Mouse (Mus musculus) granulocyte monocyte progenitor cell, adult 5-6 weeks (primary cell): ENCODE results near the gene Gm815. TPM values are rescaled to one million over a fixed set of nuclear protein-coding genes. Genes with fewer than 3 reads are reported as not detected.

Source experiments
- ATAC-seq: replicated peaks from 2 replicates; pipeline ENCODE4 v1.8.0; 2016; ENCODE audit warnings: mild to moderate bottlenecking, moderate TSS enrichment, inconsistent platforms; ENCODE audit not compliant: poor library complexity, severe bottlenecking
- total RNA-seq, 2 experiments: library from RNA; stranded (forward) in 1 of 2; stranded (reverse) in 1 of 2; fragments of 200-712, 200-1000 nt in 1 of 2; fragments of >200 nt in 1 of 2; fragmentation: Nextera tagmentation in 1 of 2; gene quantifications; 2 replicates each; pipeline ENCODE4 v1.2.3; 2014 to 2017

Gene Gm815
- total RNA-seq (2014; fragmentation: Nextera tagmentation) (not detected in 2 replicates), total RNA-seq (2017) (not detected in 2 replicates)

DNA sequence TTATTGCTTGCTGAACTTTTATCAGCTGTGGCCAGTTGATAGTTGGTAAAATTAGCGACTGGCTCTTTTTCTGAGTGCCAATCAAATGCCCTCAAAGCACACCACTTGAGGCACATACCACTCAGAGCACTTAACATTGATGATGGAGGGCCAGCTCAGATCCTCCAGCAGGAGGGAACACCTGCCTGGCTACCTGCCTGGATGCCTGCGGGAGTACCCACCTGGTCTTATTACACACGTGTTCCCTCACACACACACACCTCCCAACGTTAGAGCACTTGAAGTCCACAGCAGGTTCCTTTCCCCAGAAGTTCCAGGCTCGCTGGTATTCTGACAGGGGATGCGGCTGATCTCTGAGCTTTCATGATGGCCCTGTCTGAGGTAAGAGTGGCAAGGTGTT, at the start of gene Gm815:
Gm815 (plus strand) TSS at position 266 of the 400 bp plus-strand sequence.
- no peak for ATAC-seq

DNA sequence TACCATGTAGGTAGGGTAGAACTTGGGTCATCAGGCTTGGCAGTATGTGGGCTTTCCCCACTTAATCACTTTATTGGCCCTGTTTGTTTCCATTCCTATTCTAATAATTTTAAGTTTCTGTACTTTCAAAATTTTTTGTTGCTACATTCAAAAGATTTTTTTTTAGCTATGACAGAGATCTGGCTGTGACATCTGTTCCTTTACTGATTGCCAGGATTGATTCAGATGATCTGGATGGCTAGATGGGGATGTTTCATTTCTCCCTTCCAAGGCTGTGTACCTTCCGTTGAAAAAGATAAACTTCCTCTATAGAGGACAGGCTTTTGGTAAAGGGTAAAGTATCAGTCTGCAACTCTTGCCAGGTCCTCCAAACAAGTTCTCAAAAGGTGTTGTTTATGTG, 48.1 kb upstream of the Gm815 start:
- no peak for ATAC-seq

DNA sequence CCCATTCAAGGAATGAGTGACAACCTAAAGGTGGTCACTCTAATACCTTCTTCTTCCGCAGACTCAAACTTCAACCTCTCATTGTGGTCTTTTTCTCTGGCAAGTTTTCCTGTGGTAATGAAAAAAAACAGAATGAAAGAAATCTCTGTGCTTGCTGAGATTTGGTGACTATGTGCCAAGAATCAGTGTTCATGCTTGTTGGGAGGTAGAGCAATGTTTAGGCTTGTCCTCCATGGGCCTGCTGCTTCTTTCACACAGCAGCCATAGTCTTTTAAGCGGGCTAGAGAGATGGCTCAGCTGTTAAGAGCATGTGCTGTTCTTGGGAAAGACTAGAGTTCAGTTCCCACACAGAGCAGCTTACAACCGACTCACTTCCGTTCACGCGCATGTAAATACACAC, 41.8 kb upstream of the Gm815 start:
- ATAC-seq, result no peak

DNA sequence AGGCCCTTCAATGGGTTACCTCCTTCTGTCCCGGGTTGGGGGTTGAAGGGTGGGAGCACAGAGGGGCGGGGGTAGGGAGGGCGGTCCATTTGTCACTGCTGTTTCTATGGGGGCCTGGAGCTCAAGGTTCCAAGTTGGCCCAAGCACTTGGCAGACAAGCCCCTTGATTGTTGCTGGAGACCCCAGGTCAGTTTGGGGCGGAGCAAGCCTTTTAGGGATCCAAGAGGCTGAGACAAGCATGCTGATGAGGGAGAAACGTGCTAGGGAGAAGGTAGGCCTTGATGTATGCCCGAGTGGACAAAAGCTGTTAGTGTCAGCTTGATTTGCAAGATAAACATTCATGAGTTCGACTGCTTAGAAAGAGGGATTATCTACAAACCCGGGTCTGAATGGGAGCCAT, 40.9 kb upstream of the Gm815 start:
- ATAC-seq, result no peak

DNA sequence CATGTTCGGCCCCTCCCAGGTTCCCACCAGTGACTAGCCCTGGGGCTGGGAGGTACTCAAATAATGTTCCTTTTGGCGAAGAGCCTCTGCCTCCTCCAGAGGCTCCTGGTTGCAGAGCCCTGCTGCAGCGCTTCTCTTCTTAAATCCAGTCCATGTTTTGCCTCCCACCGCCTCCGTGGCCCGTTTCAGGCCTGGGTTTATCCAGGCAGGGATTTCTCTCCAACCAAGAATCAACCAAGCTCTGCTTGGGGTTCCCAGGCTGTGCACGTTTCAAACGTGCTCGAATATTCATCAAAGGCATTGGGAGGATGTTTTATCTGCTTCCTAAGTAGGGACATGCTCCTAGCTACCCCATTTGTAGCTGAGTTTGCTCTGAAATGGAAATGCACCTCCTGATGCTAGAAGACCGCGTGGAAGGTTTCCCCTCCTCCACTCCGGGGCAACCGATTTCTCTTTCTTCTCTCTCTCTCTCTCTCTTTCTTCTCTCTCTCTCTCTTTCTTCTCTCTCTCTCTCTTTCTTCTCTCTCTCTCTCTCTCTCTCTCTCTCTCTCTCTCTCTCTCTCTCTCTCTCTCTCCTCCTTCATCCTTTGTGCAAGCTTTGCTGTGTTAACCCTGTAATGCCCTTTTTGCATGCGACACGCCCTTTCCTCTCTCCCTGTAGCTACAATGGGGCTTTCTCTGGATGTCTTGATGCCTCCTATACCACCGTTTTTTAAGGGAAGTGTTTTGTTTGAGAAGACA, 40.2 kb upstream of the Gm815 start:
- ATAC-seq, result peak; percentile 99

DNA sequence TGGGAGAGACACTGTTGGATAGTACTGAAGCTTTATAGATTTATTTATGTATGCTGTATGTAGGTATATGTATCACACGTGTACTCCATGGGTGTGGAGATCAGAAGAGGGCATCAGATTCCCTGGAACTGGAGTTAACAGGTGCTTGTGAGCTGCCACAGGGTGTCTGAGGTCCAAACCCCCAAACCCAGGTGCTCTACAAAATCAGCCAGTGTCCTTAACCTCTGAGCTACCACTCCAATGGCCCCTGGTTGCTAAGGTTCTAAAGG, 39.7 kb upstream of the Gm815 start:
- ATAC-seq, result no peak

DNA sequence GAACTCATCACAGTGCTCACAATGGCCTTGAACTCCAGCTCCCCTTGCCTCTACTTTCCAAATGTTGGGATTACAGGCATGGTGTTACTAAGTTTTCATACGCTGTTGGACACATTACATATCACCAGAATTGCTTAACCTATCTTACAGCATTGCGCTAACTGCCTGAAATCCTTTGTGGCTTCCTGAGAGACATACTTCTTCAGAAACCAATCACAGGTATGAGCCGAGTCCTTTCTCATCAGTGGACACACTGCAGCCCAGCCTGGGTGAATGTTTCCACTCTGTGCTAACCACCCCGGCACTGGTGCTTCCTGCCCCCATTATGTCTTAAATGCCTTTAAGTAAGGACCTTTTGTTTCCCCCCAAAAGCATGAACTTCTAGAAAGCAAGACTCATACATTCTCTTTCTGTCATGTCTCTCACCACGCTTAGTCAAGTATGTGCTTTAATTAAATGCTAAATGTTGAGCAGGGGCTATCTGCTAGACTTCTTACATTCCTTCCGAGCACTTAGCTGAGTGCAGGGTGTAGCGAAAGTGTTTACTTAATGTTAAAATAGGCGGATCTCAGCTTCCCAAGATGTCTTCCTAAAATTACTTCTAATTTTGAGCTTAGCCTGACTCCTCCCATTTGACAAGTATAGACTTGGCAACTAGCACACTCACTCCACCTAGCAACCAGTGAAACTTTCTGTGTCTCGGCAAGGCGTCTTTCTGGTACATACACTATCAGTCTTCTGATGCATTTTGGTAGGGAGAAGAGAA, 34.5 kb upstream of the Gm815 start:
- ATAC-seq, result peak; percentile 72

DNA sequence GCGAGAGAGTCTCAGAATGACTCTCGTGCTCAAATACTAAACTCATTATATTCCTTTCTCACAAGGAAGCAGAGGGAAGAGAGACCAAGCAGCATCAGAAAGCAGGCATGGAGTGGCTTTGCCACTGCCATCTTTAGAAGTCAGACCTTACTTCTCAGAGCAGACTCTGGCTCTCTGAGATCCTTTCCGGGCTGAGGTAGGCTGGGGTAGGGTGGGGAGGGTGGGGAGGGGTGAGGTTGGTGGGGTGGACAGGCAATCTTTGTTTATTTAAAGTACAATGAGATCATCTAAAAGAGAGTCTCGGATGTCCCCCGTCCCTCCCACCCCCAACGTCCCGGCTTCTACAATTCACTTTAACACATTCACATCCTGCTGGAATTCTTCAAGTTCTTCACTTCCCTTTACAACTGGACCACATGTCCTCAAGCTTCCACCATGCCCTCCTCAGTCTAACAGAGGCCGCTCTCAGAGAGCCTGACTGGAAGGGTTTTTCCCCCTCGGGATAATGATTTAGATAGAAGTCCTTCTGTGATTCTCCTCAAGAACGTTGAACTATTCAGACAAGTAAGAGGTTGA, 33.3 kb upstream of the Gm815 start:
- ATAC-seq, result no peak

DNA sequence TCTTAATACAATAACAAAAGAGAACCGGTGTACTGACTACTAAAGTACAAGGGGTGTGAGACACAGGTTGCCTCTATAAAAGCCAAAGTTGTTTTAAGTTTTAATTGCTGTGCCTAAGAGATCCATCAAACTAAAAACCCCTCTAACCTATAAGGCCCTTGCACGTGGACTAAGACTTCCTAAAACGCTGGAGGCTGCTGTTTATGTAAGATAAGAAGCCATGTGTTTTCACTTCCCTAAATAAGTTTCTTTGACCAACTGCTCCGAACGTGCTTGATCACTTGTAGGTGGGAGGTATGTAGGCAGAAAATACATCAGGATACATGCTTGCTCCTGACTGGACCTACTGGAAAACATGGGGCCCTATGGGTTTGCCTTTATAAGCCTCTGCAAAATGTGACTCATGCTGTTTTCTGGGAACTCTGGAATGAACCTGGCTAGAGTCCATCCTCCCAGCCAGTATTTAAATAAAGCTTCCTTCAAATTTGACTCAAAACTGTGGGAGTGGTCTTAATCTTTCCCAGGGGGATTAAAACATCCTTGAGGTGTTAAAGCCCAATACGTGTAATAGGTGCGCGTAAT, 31.9 kb upstream of the Gm815 start:
- ATAC-seq, result peak; percentile 74

DNA sequence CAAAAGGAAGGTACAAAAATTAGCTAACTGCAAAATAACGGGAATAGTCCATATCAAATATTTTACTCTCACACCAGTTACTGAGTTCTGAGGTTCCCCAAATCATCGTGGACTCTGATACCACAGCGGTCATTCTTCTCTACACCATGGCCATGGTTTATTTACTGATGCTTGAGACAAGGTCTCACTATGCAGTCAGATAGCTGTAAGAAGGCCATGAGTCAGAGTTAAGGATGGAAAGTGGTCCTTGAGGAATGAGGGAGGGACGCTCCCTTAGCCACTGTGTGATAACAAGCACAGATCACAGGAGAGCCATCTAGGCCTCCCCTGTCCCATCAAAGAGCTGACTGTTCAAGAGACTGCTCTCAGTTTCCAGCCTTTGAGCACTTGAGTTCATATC, 31.0 kb upstream of the Gm815 start:
- no peak for ATAC-seq

DNA sequence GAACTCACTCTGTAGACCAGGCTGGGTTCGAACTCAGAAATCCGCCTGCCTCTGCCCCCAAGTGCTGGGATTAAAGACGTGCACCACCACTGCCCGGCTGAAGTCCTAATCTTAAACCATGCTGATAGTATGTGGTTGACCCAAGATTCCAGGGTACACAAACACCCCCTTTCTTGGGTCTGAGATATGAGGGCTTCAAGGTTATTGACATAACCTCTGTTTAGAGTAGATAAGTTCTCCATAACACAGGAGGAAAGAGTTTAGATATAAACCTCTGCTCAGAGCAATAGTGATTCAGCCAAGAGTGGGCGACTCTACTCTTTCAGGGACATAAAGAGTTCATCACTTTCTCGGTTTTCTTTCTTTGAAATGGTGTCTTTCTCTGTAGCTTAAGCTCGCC, 30.5 kb upstream of the Gm815 start:
- no peak for ATAC-seq

DNA sequence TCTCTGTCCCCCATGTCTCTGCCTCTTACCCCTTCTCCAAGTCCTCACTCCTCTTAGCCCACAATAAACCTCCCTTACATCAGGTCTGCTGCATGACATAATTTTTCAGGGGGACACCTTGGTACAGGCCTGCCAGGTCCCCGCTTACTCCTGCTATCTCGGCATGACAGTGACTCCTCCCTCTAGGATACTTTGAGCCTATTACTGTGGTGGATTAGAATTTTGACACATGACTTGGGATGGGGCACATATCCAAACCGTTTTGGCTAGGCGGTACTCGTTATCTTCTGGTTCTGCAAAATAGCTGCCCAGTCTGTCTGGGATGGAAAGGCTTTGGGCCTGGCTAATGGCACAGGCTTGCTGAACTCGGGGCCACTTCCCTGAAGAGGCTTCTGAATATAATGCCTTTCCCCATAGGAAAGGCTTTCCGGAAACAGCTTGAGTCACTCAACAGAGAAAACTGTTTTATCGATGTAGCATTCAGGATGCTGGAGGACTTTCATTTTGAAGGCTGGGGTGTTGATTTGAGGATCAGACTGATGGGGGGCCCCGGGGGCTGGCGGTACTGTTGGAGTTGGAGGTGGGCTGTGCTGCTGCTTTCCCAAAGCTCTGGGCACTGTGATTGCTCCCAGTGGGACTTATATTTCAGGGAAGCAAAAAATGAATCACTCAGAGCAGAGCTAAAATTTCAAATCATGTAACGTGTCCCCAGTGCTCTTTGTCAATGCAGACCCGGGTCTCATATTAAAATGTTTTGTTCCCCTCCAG, 27.1 kb upstream of the Gm815 start:
- ATAC-seq, result no peak

DNA sequence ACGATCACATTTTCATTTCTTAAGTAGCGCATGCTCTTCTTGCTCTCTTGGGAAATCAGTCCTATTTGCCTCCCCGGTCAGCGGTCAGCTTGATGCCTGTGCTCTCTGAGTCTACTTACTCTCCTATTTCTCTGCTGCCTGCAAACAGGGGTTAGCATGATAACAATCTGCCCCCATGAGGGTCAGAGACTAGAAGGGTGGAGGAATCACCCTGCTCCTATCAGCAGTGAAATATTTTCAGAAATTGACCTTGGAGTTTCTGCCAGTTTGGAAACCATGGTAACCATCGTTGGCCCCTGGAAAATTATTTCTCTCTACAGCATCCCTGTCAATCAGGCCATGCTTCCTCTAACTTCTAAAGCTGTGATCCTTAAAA, 26.5 kb upstream of the Gm815 start:
- ATAC-seq, result no peak

DNA sequence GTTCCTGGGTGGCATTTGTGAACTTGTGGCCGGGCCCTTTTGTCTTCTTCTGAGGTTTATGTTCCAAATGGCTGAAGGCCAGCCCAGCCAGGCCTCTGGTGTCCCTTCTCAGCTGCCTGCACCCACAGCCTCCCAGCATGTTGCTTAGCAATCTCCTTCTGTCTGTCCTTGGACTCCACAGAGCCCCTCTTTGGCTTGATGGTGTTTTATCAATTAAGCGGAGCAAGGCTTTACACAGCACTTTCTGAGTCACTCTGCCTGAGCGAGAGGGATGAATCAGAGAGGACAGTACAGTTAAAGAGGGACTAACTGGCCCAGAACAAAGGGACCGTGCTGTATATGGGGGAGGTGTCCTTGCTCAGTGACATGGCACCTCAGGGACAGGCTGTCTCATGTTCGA, 22.0 kb upstream of the Gm815 start:
- ATAC-seq, result no peak

DNA sequence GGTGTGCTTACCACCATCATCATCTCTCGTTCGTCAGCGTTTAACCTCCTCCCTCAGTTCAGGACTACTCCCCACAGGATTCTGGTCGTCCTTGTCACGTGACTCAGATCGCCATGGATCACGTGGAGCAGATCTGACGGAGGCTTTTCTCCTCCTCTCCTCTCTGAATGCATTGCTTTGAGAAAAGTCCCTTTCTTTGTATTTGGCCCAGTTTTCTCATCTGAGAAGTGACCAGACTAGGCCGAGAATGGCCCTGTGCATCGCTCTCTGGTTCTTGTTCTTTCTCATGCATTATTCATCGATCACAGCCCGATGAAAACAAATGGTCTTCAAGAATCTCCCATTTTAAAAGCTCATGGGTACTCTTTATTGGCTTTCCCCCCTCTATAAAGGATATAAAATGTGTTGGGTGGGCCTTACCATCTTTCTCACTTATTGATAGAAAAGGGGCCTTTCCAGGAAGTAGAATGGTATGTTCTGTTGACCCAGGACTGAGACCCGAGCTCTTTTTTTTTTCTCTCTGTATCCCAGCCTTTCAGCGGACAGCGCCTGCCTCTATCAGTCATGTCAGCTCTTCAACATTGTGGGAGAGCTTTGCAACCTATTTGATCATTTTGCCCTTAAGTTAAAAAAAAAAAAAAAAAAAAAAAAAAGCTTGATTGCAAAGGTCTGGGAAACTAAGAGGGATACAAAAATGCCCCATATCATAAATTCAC, 20.5 kb upstream of the Gm815 start:
- no peak for ATAC-seq

DNA sequence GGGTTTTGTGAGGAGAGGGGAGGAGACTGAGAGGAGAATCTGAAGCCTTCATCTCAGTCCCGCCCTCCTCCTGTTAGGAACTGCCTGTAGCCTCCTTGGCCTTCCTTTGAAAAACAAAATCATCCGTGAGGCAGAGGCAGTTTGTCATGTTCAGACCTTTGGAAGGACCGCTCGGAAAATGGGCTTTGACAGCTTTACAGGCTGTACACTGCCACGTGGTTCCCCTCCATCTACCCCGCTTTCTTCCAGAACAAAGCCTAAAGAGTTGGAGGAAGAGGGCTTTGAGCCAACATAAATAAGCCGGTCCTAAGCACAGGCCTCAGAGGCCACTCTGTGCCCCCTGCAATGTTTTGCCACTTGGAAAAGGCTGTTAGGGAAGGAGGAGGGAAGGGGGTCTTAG, 19.9 kb upstream of the Gm815 start:
- ATAC-seq, result no peak

DNA sequence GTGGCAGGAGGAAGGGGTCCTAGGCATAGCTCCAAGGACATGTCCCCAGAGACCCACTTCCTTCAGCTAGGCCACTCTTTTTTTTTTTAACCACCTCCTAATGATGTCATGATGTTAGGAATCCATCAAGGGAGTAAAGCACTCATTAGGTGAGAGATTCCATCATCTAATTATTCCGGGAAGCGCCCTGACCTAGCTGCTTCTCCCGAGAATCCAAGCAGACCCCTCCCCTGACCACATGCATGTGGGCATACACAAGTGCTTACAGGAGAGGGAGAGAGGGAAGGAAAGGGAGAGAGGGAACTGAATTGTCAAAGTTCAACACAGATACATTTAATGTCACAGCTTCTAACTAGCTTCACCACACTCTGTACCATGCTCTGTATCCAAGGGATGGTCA, 16.1 kb upstream of the Gm815 start:
- ATAC-seq, result no peak

DNA sequence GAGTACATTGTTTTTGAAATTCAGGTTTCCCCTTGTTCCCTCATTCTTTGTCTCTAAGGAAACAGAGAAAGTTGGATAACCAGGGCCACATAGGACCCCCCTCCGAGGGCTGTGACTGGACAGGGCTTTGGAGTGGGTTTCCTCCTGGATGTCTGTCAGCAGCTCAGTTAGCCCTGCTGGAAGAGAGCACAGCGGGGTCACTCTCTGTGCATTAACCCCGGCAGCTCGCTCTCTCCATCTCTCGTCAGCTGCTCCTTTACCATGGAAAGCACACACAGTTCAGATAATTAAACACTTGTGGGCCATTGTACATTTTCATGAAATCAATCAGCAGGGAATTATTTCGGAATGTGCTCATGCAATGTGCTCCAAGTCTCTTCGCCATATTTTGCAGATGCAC, 15.4 kb upstream of the Gm815 start:
- no peak for ATAC-seq

DNA sequence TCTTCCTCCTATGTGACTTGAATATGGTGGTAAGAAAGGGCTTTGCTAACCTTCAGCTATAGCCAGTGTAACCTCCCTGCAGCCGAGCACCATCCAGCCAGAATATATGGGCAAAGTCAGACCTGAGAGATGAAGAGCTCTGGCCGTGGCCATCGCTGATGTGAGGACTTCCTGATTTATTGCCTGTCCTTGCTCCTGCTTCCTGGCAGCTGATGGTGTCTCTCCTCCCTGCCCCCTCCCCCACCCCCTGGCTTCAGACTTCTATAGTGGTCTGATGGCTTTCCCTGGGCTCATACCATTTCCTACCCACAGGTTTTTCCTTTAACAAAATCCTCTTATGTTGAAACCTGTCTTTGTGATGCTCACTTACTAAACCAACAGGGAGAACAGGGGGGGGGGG, 14.6 kb upstream of the Gm815 start:
- no peak for ATAC-seq

DNA sequence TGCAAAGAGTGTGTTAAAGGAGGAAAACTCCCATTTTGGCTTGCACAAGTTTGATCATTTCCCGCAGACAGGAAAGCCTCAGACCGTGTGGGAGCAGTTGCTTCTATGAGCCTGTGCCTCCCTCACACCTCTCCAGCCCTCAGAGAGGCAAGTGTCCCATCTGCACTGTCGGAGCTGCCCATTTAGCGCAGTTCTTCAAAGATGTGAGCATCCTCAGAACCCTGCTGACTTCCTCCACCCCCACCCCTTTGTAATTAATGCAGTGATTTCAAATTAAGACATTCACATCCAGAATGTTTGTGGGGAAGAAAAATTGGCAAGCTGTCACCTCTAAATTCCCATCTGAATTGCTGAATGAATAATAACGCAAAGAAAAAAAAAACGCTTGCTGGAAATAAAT, 12.8 kb upstream of the Gm815 start:
- ATAC-seq, result no peak
